Mouse (Mus musculus) gastrocnemius, adult 2 months (tissue): ENCODE data around the gene Asap2. TPM values are rescaled to one million over a fixed set of nuclear protein-coding genes. Genes with fewer than 3 reads are reported as not detected.
A peak's percentile ranks its signal among the peaks of the same experiment; 100 is the strongest.

ENCODE experiments used
- DNase-seq: peaks from one replicate; pipeline ENCODE4 v3.0.0; 2022
- H3K27ac ChIP-seq: fragments of 200-600 bp; 2 replicates; pipeline ENCODE4 v1.8.1; 2022; ENCODE audit warnings: mild to moderate bottlenecking
- H3K4me3 ChIP-seq: fragments of 200-600 bp; 2 replicates; pipeline ENCODE4 v1.8.1; 2022; ENCODE audit warnings: mild to moderate bottlenecking, moderate library complexity
- CTCF ChIP-seq: fragments of 200-600 bp; IDR thresholded peaks from 2 replicates; pipeline ENCODE4 v1.8.1; 2022; ENCODE audit warnings: antibody characterized with exemption, mild to moderate bottlenecking, moderate library complexity
- intact Hi-C: fragments of 180-260 bp; cut with DNase I; formaldehyde crosslinking; loops from one replicate; pipeline ENCODE4 v1.15.1; 2025
- total RNA-seq, 2 experiments: library from RNA; stranded (reverse); gene quantifications; 2 replicates each; pipeline ENCODE4 v1.2.3; 2021

Asap2 gene
- total RNA-seq, 2 experiments from 2014 or later = 3.0 to 6.4 TPM

DNA sequence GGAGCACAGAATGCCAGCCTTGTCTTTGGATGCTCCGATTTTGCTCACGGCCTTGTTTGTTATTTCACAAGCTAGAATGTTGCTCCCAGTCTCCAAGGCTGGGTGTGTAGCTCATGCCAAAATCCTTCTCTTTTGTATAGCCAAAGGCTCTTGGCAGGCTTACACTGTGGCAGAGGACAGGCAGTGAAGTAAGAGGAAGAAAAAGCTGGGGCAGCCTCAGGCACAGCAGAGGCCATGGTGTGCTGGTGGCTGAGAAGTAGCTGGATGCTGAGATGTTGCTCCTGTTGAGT, 146.1 kb downstream of the Asap2 start:
- DNase-seq = peak; percentile 40
- Histone ChIP-seq H3K4me3 (no peak overlapping the region), H3K27ac (peak overlapping the region; percentile 70)
- intact Hi-C loops = no loop called here
- TF ChIP-seq CTCF = no peak

- TF ChIP-seq CTCF = peak; percentile 41
- intact Hi-C loops = no loop called here
- DNase-seq = peak; percentile 44
- Histone ChIP-seq H3K27ac (peak overlapping the region; percentile 48; the same call in 1 of the 2 replicates), H3K4me3 (no peak overlapping the region)
Observed at GRCm38 (mm10) chr12:21139560-21139959, 149.3 kb downstream of the Asap2 start.

DNA sequence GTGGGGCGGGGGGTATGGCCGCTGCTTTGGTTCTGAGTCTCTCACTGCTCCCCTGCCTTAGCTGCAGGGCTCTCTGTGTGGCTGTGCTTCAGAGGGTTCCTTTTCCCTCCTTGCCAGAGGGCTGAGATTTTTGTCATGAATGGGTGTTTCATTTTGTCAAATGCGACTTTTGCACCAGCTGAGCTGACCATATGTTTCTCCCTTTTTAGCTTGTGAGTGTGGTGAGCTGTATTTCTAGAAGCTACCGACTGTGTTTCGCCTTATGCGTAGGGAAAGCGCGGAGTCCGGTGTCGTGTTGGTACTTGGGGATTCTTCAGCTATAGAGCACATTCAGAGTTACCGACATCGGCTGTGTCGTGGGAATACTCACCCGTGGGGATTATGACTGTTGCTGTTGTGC, 149.9 kb downstream of the Asap2 start:
- Histone ChIP-seq H3K4me3 (no peak overlapping the region), H3K27ac (no peak overlapping the region)
- intact Hi-C loops = no loop called here
- no peak for TF ChIP-seq CTCF
- no peak for DNase-seq

DNA sequence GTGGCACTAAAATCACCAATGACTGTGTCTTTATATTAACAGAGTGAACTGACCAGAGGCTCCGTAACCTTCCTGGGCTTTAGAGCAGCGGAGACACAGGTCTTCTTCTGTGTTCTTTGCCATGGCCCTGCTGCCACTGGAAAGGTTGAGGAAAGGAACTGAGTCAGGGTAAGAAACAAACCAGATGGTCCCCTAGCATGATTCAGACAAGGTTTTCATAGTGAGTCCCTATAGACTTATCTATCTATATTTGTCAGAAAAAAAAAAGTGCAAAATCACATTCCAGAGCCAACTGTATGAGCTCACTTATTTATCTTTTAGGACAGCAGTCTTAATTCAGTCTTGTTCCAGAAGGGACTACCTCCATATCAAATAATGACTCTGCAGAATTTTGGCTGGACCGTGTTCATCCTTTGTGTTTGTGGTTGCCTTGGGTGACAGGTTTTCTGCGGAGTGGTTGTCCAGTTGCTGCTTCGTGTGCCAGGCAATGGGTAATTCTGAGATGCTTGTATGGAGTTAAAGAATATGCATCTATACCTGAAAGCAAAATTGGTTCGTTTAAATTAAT, 150.6 kb downstream of the Asap2 start:
- DNase-seq = no peak
- H3K27ac ChIP-seq = no peak overlapping the region
- no peak for TF ChIP-seq CTCF
- H3K4me3 ChIP-seq = no peak overlapping the region
- intact Hi-C loops = no loop called here

DNA sequence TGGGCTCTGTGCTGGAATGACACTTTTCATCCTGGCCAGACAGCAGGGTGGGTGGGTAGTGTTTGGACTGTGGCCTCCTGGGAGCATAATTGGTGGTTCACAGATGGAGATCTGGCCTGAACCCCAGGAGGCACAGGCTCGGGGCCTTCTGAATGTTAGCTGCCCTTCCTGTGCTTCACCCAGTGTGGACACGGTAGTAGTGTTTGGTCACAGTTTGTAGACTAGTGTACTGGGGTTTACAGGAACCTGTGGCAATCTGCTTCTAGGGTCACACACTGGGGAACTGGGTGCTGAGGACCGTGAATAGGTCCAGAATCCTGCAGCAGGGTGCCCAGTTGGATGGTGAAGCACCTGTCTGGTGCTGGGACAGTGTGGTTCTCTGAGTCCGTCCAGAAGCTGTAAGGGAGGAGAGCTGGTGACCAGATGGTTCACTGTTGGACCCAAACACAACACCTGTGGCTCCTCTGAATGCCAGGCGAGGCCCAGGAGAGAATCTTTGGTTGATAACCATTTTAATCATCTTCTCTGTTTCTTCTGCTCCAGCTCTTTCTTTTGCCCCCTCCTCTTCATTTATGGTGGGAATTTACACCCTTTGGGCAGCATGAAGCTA, 151.5 kb downstream of the Asap2 start:
- no peak for DNase-seq
- no peak overlapping the region for H3K4me3 ChIP-seq
- no peak for TF ChIP-seq CTCF
- intact Hi-C loops = no loop called here
- H3K27ac ChIP-seq = peak overlapping the region; percentile 25; the same call in 1 of the 2 replicates

GRCm38 (mm10) chr12:21142489-21143254, 152.4 kb downstream of the Asap2 start:
- no peak for TF ChIP-seq CTCF
- DNase-seq = no peak
- intact Hi-C loops = no loop called here
- Histone ChIP-seq H3K27ac (no peak overlapping the region), H3K4me3 (no peak overlapping the region)

GRCm38 (mm10) chr12:21144602-21145001, 154.3 kb downstream of the Asap2 start:
- intact Hi-C loops = no loop called here
- TF ChIP-seq CTCF = no peak
- DNase-seq = no peak
- peak overlapping the region; percentile 58 for H3K27ac ChIP-seq
- H3K4me3 ChIP-seq = no peak overlapping the region

- no peak for TF ChIP-seq CTCF
- no peak for DNase-seq
- Histone ChIP-seq H3K27ac (peak overlapping the region; percentile 58), H3K4me3 (no peak overlapping the region)
- intact Hi-C loops = no loop called here
Observed at GRCm38 (mm10) chr12:21145050-21145449, 154.8 kb downstream of the Asap2 start.

DNA sequence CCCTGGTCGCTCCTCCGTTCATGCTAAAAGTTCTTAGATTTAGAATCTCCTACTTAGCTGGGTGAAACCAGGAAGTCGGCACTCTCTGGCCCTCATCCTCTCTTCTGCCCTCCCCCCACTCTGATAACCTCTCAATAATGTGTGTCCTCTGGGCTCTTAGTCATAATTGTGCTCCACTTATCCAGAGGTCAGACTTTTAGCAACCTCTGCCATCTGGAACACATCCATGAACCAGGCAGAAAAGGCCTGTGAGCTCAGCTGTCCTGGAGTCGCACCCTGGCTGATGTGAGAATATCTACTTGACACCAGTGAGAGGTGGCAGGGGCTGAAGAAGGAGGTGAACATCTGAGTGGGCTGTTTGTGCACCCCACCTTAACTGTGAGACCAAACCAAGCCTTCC, 156.6 kb downstream of the Asap2 start:
- Histone ChIP-seq H3K4me3 (no peak overlapping the region), H3K27ac (peak overlapping the region; percentile 53; the same call in 1 of the 2 replicates)
- intact Hi-C loops = no loop called here
- no peak for TF ChIP-seq CTCF
- peak; percentile 65 for DNase-seq

DNA sequence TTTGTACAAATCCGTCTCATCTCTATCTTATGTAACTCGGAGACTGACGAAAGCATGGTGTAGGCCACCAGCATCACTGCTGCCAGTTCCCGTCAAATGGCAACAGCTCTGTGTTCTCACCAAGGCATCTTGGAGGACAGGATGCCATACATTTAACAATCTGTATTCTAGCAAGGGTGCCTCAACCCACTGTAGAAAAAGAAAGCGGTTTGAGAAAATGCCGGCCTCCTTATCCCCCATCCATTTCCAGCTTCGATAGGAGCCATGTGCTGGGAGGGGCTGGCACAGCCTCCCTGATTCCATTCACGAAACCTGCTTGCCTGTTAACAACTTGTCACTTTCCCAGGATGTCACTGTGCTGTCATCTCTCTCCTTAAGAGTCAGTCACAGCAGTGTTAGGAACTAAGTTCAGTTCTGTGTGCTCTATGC, 163.0 kb downstream of the Asap2 start:
- intact Hi-C loops = no loop called here
- no peak overlapping the region for H3K4me3 ChIP-seq
- H3K27ac ChIP-seq = peak overlapping the region; percentile 40; the same call in 1 of the 2 replicates
- no peak for DNase-seq
- TF ChIP-seq CTCF = no peak

DNA sequence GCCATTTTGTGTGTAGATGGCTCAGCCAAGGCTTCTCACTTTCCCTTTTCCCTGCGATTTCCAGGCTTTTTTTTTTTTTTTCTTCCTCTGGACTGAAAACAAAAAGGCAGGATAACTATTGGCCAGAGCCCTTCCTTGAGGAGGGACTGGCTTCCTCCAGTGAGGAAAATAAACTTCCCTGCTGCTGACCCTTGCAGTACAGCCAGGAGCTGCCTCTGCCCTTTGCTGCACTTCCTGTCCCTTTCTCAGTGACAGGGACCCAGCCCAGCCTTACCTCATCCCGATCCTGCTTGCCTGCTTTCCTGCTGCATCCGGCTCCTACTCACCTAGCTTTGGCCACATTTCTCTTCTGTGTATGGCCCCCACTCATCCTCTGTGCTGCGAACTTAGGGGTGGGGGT, 164.8 kb downstream of the Asap2 start:
- no peak for DNase-seq
- Histone ChIP-seq H3K4me3 (no peak overlapping the region), H3K27ac (peak overlapping the region; percentile 63)
- TF ChIP-seq CTCF = no peak
- intact Hi-C loops = no loop called here

- Histone ChIP-seq H3K4me3 (no peak overlapping the region), H3K27ac (peak overlapping the region; percentile 73)
- no peak for DNase-seq
- TF ChIP-seq CTCF = no peak
- intact Hi-C loops = no loop called here
Observed at GRCm38 (mm10) chr12:21159304-21159703, 169.0 kb downstream of the Asap2 start.

GRCm38 (mm10) chr12:21160327-21160828, 170.1 kb downstream of the Asap2 start:
- intact Hi-C loops = no loop called here
- peak overlapping the region; percentile 73 for H3K27ac ChIP-seq

GRCm38 (mm10) chr12:21161841-21162240, 171.6 kb downstream of the Asap2 start:
- Histone ChIP-seq H3K4me3 (no peak overlapping the region), H3K27ac (no peak overlapping the region)
- no peak for DNase-seq
- intact Hi-C loops = no loop called here
- TF ChIP-seq CTCF = no peak

More at GRCm38 (mm10) chr12:21160327-21160828, 170.1 kb downstream of the Asap2 start:
- TF ChIP-seq CTCF = no peak
- no peak for DNase-seq
- H3K4me3 ChIP-seq = peak overlapping the region; percentile 42
